Mouse (Mus musculus) stomach, postnatal 0 days (tissue): Measurements from ENCODE around the gene Spcs3.

Source experiments
- CTCF ChIP-seq: IDR thresholded peaks from 2 replicates; pipeline ENCODE4 v1.5.1; 2016; ENCODE audit warnings: antibody characterized with exemption, low read depth, mild to moderate bottlenecking, moderate library complexity
- EP300 ChIP-seq: optimal IDR thresholded peaks from 2 replicates; pipeline ENCODE3; 2016; ENCODE audit warnings: antibody characterized with exemption

GRCm38 (mm10) chr8:54565181-54565580 lies 35.4 kb upstream of the Spcs3 start:
- TF ChIP-seq CTCF (no peak), EP300 (no peak)
